Mouse (Mus musculus): ENCODE measurements around the gene Hhat.

DNA sequence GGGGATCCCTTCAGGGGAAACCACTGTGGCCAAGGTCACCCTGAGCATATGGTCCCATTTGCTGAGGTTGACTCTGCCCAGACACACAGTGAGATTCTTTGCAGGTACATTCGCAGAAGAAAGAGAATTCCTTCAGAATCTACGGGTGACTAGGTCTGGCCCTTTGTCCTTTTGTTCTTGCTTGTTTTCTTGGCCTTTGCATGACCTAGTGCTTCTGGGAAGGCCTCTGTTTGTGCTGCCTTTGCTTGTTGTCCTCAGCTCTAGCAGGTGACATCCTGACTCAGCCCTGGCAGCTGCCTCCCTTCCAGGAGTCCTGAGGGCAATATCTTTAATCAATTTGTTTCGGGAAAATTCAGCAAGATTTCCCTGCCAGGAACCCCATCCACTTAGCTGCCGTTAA is 316.0 kb downstream of the Hhat start:
- no peak for TF ChIP-seq CTCF (IDR thresholded peaks at IDR 0.05)
- no peak for TF ChIP-seq EP300 (IDR thresholded peaks at IDR 0.05; ENCODE audit: insufficient read depth, low read depth, low read length)
